Mouse (Mus musculus) testis, adult 2 months (tissue): Measurements from ENCODE around the gene Usp24.
"Not testable (repeated sequence)": the region's sequence is repeated elsewhere in the genome, so short reads cannot be mapped to it uniquely, and the experiment has no call there.

Experiments
- CTCF ChIP-seq: fragments of 200-500 bp; IDR thresholded peaks from 2 replicates; pipeline ENCODE4 v1.5.1; 2012; ENCODE audit warnings: low read depth, mild to moderate bottlenecking, inconsistent platforms, low read length, moderate library complexity; ENCODE audit not compliant: control insufficient read depth, insufficient read depth, insufficient replicate concordance
- POLR2A ChIP-seq: fragments of 200-500 bp; IDR thresholded peaks from 2 replicates; pipeline ENCODE4 v1.6.1; 2012; ENCODE audit warnings: low read depth, mild to moderate bottlenecking, inconsistent platforms, low read length, moderate library complexity; ENCODE audit not compliant: control insufficient read depth

DNA sequence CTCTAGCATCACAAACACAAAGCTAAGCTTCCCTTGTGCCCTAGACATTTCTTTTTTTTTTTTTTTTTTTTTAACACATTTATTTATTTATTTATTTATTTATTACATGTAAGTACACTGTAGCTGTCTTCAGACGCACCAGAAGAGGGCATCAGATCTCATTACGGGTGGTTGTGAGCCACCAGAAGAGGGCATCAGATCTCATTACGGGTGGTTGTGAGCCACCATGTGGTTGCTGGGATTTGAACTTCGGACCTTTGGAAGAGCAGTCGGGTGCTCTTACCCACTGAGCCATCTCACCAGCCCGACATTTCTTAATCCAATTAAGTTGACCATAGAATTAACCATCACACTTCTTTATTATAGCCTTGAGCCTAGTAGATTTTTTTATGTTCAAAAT lies 13.2 kb downstream of the Usp24 start:
- not testable (repeated sequence) for TF ChIP-seq CTCF, POLR2A
